10 mouse cellular contexts compared by ENCODE assay signal in the genomic region with DNA sequence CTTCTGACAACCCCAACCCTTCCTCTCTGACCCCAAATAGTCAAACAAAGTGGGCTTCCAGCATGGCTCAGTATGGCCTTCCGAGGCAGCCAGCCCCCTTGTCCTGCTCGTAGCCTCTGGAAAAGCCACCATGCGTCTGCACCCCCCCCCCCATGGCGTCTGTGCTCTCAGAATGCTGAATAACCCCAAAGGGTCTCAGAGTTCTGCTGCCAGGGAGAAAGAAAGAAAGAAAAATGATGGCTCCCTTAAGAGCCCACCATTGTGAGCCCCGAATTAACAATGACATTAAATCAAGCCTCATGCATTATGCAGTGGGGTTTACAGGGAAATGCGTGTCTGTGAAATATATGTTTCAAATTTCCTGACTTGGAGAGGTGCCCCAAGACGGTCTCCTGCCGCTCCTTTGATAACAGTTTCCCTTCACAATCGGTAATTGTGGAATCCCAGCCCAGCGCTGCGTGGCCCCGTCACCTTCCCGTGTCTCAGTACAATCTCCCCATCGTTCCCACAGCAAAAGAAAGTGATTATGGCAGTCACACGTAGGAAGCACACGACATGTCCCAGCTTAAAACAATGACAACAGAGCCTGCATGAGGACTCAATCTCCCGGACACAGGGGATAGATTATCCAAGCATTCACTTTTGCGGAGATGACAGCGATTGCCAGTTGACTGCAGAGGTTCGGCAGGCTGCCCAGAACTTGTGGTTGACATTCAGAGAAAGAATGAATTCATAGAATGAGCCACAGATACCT. TPM values are rescaled to one million over a fixed set of nuclear protein-coding genes. Genes with fewer than 3 reads are reported as not detected.
DNase-seq lines count a peak whose midpoint lies in the region; ATAC-seq and TF ChIP-seq lines count a peak whose summit lies in the region.
"Had no signal": no experiment of that assay in that cellular context is flagged by ENCODE, and none has a peak within 500 bp of the region (broad histone marks: within the 10 kb centered on the region; RNA-seq: fewer than 3 reads in every experiment).

No protein-coding gene starts in this region.

- H3K9me3 ChIP-seq in embryonic facial prominence, embryonic 15.5 days (replicated peaks) = no peaks in the 10 kb centered on the region
- H3K9me3 ChIP-seq in hindbrain, embryonic 16.5 days (ENCODE audit: control insufficient read depth, low read length) = no peaks in the 10 kb centered on the region
- no peaks in the 10 kb centered on the region for H3K9me3 ChIP-seq in neural tube, embryonic 14.5 days (ENCODE audit: control insufficient read depth, low read length)
- H3K9me3 ChIP-seq in intestine, embryonic 15.5 days = no peaks in the 10 kb centered on the region
- H3K9me3 ChIP-seq: heart, embryonic 12.5 days had no signal

- TF ChIP-seq CTCF in gastrocnemius, adult 2 months (IDR thresholded peaks at IDR 0.05) = no peak

- 31% methylated on average over 20 of the region's 20 CpGs for WGBS in embryonic facial prominence, embryonic 15.5 days
- 10% methylated on average over 20 of the region's 20 CpGs for WGBS in hindbrain, embryonic 16.5 days
- 9% methylated on average over 20 of the region's 20 CpGs for WGBS in neural tube, embryonic 14.5 days
- 64% methylated on average over 20 of the region's 20 CpGs for WGBS in intestine, embryonic 15.5 days

- H3K4me3 ChIP-seq in embryonic facial prominence, embryonic 15.5 days (replicated peaks) = peak overlapping the region; percentile 18
- no peak overlapping the region for H3K4me3 ChIP-seq in hindbrain, embryonic 16.5 days (ENCODE audit: low read length)
- H3K4me3 ChIP-seq in neural tube, embryonic 14.5 days (ENCODE audit: low read depth, low read length) = no peak overlapping the region
- H3K4me3 ChIP-seq in intestine, embryonic 15.5 days (replicated peaks) = no peak overlapping the region
- H3K4me3 ChIP-seq in gastrocnemius, adult 2 months = no peak overlapping the region
- H3K4me3 ChIP-seq: heart, embryonic 12.5 days had no signal

- H3K27me3 ChIP-seq in embryonic facial prominence, embryonic 15.5 days = no peaks in the 10 kb centered on the region
- H3K27me3 ChIP-seq in hindbrain, embryonic 16.5 days (replicated peaks; ENCODE audit: control insufficient read depth, insufficient read depth, low read length) = no peaks in the 10 kb centered on the region
- H3K27me3 ChIP-seq in neural tube, embryonic 14.5 days (ENCODE audit: control insufficient read depth, insufficient read depth, low read length) = no peaks in the 10 kb centered on the region
- H3K27me3 ChIP-seq in intestine, embryonic 15.5 days (replicated peaks) = no peaks in the 10 kb centered on the region
- H3K27me3 ChIP-seq: heart, embryonic 12.5 days had no signal

- ATAC-seq in embryonic facial prominence, embryonic 15.5 days (ENCODE audit: insufficient number of reproducible peaks, low FRiP score, low TSS enrichment, low read depth) = no peak
- ATAC-seq in hindbrain, embryonic 16.5 days = peak; percentile 55
- ATAC-seq in neural tube, embryonic 14.5 days (ENCODE audit: low read depth) = peak; percentile 60
- ATAC-seq in intestine, embryonic 15.5 days = no peak

- peak overlapping the region; percentile 45 for H3K4me2 ChIP-seq in embryonic facial prominence, embryonic 15.5 days (replicated peaks)
- peak overlapping the region; percentile 51 for H3K4me2 ChIP-seq in hindbrain, embryonic 16.5 days (ENCODE audit: low read length)
- H3K4me2 ChIP-seq in neural tube, embryonic 14.5 days (ENCODE audit: low read depth, low read length) = peak overlapping the region; percentile 23; the same call in 1 of the 2 replicates
- no peak overlapping the region for H3K4me2 ChIP-seq in intestine, embryonic 15.5 days (replicated peaks)
- H3K4me2 ChIP-seq: heart, embryonic 12.5 days had no signal

- H3K36me3 ChIP-seq in embryonic facial prominence, embryonic 15.5 days = no peaks in the 10 kb centered on the region
- H3K36me3 ChIP-seq in hindbrain, embryonic 16.5 days (ENCODE audit: control insufficient read depth, insufficient read depth, low read length) = no peaks in the 10 kb centered on the region
- no peaks in the 10 kb centered on the region for H3K36me3 ChIP-seq in neural tube, embryonic 14.5 days (ENCODE audit: control insufficient read depth, insufficient read depth, low read length)
- H3K36me3 ChIP-seq in intestine, embryonic 15.5 days = no peaks in the 10 kb centered on the region
- H3K36me3 ChIP-seq: heart, embryonic 12.5 days had no signal

- DNase-seq in left cerebral cortex, postnatal 10 days (ENCODE audit: extremely low spot score in 1 of 2, low spot score in 2 of 2) = peak; percentile 28 to 51
- DNase-seq in left cerebral cortex, adult 8-10 months (ENCODE audit: low spot score in 2 of 2) = no peak
- no peak for DNase-seq in gastrocnemius, adult 2 months
- DNase-seq: cerebellum, adult 9-11 months had no signal

- peak overlapping the region; percentile 78 for H3K27ac ChIP-seq in embryonic facial prominence, embryonic 15.5 days (replicated peaks)
- no peak overlapping the region for H3K27ac ChIP-seq in hindbrain, embryonic 16.5 days (ENCODE audit: low read depth, low read length)
- peak overlapping the region; percentile 80 for H3K27ac ChIP-seq in neural tube, embryonic 14.5 days (ENCODE audit: low read depth, low read length)
- no peak overlapping the region for H3K27ac ChIP-seq in intestine, embryonic 15.5 days
- H3K27ac ChIP-seq in gastrocnemius, adult 2 months = no peak overlapping the region

- no peak overlapping the region for H3K9ac ChIP-seq in embryonic facial prominence, embryonic 15.5 days
- H3K9ac ChIP-seq in hindbrain, embryonic 16.5 days (ENCODE audit: low read depth, low read length) = peak overlapping the region; percentile 35; the same call in 1 of the 2 replicates
- no peak overlapping the region for H3K9ac ChIP-seq in neural tube, embryonic 14.5 days (replicated peaks; ENCODE audit: low read depth, low read length)
- no peak overlapping the region for H3K9ac ChIP-seq in intestine, embryonic 15.5 days
- H3K9ac ChIP-seq: heart, embryonic 12.5 days had no signal

- H3K4me1 ChIP-seq in embryonic facial prominence, embryonic 15.5 days = peaks cover 31% of the 10 kb centered on the region
- peaks cover 16% of the 10 kb centered on the region for H3K4me1 ChIP-seq in hindbrain, embryonic 16.5 days (ENCODE audit: control insufficient read depth, insufficient read depth, low read depth, low read length)
- peaks cover 18% of the 10 kb centered on the region; the same call in 1 of the 2 replicates for H3K4me1 ChIP-seq in neural tube, embryonic 14.5 days (ENCODE audit: control insufficient read depth, insufficient read depth, low read length)
- no peaks in the 10 kb centered on the region for H3K4me1 ChIP-seq in intestine, embryonic 15.5 days (replicated peaks)

- intact Hi-C loops in left cerebral cortex, postnatal 10 days (cut with DNase I) = no loop called here
- intact Hi-C loops in gastrocnemius, adult 2 months (cut with DNase I) = no loop called here

RNA-seq across cellular contexts. Expression of gene Arhgap8, which starts 55.7 kb away (rescaled TPM):
- under 1 TPM; 0.30 to 0.60 TPM for total RNA-seq in left cerebral cortex, postnatal 10 days (2021)
- total RNA-seq in left cerebral cortex, adult 8-10 months (2022) = under 1 TPM in 2 of 4 experiments, not detected in 2; 0.26 to 0.28 TPM
- polyA plus RNA-seq in embryonic facial prominence, embryonic 15.5 days (2015; fragmentation: Nextera tagmentation; extraction: Ambion mirVana) = 4.8 and 6.3 TPM in 2 replicates
- 0.61 and 0.96 TPM in 2 replicates for polyA plus RNA-seq in hindbrain, embryonic 16.5 days (2015; fragmentation: Nextera tagmentation; extraction: Ambion mirVana)
- polyA plus RNA-seq in neural tube, embryonic 14.5 days (2014; fragmentation: Nextera tagmentation; extraction: Ambion mirVana) = 2.5 and 2.8 TPM in 2 replicates
- polyA plus RNA-seq in intestine, embryonic 15.5 days (2015; fragmentation: Nextera tagmentation; extraction: Ambion mirVana) = 12.5 and 14.1 TPM in 2 replicates
- total RNA-seq in gastrocnemius, adult 2 months (2021) = under 1 TPM in 1 of 2 experiments, not detected in 1; 0.25 TPM
- total RNA-seq: megakaryocyte progenitor cell, adult 5-6 weeks had no signal

Comparison
In these comparisons a context has a peak if more than half of its experiments do, and no peak if none do; other contexts are left out.
1. DNase-seq: peak in left cerebral cortex, postnatal 10 days (2 of 2); none in left cerebral cortex, adult 8-10 months (0 of 2) and gastrocnemius, adult 2 months (single experiment).
2. ATAC-seq: peak in hindbrain, embryonic 16.5 days (single experiment) and neural tube, embryonic 14.5 days (single experiment); none in embryonic facial prominence, embryonic 15.5 days (single experiment) and intestine, embryonic 15.5 days (single experiment).
3. H3K27ac ChIP-seq: peak in embryonic facial prominence, embryonic 15.5 days (single experiment) and neural tube, embryonic 14.5 days (single experiment); none in hindbrain, embryonic 16.5 days (single experiment), intestine, embryonic 15.5 days (single experiment) and gastrocnemius, adult 2 months (single experiment).